Mouse (Mus musculus) bone marrow macrophage, adult 2 months (primary cell): Measurements from ENCODE around the gene Prdm4.

ENCODE experiments used
- CTCF ChIP-seq: IDR thresholded peaks from 2 replicates; pipeline ENCODE4 v1.5.1; 2012; ENCODE audit warnings: low read depth, mild to moderate bottlenecking, low read length, moderate library complexity
- POLR2A ChIP-seq: IDR thresholded peaks from 2 replicates; pipeline ENCODE4 v1.6.1; 2012; ENCODE audit warnings: mild to moderate bottlenecking, low read depth, low read length, borderline replicate concordance

- no peak for TF ChIP-seq CTCF
- TF ChIP-seq POLR2A, result no peak
Measured at GRCm38 (mm10) chr10:85962897-85963296, 46.0 kb upstream of the Prdm4 start.
